Mouse (Mus musculus): Measurements from ENCODE around the gene Ephx1.

GRCm38 (mm10) chr1:181010171-181010932 is 10.4 kb downstream of the Ephx1 start:
- TF ChIP-seq POLR2A (IDR thresholded peaks at IDR 0.05; ENCODE audit: borderline replicate concordance, control insufficient read depth, low read depth, low read length) = no peak
- TF ChIP-seq CTCF (IDR thresholded peaks at IDR 0.05; ENCODE audit: control insufficient read depth, insufficient read depth, low read length) = no peak

Measured in bone marrow, adult 2 months (tissue).